Mouse (Mus musculus) urinary bladder, postnatal 25 days (tissue): Measurements from ENCODE around the gene Armh3.

Source experiments
- DNase-seq: peaks from one replicate; pipeline ENCODE4 v3.0.0; 2022; ENCODE audit warnings: low spot score

Gene Armh3

DNA sequence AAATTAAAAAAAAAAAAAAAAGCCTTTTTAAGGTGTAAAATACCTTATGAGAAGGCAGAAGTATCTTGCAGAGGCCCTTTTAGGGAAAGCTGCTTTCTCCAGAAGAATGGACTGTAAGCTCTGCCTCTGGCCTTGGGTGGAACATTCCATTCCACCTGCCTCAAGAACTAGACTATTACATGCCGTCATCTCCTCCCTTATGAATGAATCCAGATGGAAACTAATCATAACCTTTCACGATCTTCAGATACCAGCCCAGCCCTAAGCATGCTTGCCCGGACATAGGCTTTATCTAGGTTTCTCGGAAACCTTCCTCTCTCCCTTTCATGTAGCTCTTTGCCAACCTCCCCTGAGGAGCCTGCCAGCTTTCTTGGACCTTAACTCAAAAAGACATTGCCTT is 210.0 kb downstream of the Armh3 start:
- no peak for DNase-seq

DNA sequence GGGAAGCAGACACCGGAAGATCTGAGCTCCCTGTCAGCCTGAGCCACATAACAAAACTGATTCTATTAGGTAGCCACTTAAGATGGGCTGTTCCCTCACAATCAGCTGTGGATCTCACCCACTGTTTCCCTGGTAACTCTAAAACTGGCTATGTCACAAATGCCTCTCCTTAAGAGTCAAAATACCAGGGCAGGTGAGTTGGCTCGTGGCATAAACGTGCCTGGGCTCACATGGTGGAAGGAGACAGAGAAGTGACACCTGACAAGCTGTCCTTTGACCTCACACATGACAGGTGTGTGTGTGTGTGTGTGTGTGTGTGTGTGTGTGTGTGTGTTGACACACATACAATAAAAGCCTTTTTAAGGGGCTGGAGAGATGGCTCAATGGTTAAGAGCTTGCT is 210.8 kb downstream of the Armh3 start:
- DNase-seq: no peak

DNA sequence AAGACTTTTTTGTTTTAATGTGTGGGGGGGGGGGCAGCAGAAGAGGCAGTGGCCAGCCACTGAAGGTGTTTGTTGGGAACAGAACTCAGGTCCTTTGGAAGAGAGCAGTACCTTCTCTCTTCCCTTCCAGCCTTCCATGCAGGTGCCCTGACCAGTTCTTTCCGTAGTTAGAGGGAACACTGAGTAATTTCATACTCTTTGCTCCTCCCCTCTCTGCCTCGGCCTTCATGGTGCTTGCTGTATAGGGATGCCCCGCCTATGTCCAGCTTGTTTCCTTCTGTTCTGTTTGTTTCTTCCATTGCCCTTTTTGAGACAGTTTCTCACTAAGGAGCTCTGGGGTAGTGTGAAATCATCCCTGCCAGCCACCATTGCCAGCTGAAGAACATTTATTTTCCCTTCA is 212.8 kb downstream of the Armh3 start:
- no peak for DNase-seq

DNA sequence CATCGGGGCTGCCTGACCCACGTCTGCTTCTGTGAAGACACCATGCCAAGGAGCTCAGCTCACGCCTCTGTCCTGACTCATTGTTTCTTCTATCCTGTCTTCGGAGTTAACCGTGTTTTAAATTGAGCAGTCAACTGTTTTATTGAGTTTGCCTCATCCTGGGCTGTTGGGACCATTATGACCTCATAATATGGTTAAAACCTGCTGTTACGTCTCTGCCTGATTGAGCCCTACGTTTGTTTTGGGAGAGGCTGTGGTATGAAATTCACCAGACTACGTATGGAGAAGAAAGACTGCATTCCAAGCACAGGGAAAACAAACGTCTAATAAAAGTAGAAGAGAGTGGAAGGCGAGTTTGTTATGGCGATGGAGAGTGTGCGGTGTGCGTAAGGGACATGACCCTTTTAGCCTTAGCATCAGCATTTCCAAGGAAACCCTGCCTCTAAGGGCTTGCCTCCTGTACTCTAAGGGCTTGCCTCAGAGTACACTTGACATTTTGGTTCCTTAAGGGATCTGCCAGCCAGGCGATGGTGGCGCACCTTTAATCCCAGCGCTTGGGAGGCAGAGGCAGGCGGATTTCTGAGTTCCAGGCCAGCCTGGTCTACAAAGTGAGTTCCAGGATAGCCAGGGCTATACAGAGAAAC is 214.2 kb downstream of the Armh3 start:
- DNase-seq: no peak

DNA sequence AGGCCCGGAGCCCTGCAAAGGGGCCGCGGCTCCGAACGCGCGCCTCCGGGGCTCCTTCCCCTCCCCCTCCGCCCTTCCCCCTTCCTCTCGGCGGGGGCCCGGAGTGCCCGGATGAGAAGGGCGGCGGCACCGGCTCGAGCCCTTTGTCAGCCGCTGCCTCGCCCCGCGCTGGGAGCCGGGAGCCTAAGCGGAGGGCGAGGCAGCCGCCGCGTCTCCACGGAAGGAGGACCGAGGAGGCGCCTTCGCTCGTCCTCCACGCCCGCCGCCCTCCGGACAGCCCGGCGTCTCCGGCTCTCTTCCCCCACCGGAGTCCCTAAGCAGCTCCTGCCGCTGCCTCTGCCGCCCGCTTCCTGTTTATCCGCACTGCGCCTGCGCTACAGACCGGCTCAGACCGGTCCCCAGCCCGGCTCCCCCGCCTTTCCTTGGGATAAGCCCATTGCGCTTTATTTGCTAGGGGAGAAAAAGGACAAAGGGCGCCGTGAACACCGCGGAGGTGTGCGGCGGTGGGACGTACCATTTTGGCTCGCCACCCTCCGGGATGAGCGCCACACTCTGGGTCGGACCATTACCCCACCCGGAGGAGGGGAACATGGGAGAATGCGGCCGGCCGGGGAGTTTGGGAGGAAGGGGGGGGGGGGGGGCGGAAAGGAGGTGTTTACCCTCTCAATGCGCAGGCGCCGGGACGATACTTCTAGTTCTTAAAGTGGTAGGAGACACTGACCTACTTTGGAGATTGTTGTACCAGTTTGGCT is 214.9 kb downstream of the Armh3 start, which contains the start of gene Mgea5:
Mgea5 (minus strand) TSS at position 657 of the 752 bp plus-strand sequence.
- peak; percentile 92 for DNase-seq

DNA sequence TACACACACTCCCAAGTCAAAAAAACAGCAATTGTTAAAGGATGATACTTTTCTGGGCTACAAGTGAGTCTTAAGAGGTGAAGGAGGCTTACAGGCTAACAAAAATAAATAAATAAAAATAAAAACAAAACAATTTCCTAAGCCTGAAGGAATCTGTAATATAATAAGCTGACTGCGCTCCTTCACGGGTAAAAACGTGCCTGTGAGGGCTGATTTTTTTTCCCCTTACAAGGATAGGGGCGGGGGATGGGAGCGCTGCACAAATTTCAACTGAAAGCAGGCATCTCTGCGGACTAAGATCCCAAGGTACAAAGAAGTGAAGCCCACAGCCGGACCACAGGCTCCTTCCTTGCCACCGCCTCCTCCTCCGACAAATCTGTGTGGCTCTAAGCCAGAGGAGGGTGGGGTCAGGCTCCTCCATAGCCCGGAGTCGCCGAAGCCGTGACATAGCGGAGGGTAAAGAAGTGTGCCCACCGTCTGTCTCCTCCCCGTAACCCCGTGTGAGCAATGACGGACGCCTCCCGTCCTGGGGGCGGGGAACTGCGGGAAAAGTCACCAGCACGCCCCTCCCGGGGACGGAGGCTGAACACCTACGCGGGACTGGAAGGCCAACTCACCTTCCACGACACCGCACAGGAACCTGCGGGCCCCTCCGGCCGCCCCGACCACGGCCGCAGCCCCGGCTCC is 215.8 kb downstream of the Armh3 start:
- DNase-seq: peak; percentile 58

DNA sequence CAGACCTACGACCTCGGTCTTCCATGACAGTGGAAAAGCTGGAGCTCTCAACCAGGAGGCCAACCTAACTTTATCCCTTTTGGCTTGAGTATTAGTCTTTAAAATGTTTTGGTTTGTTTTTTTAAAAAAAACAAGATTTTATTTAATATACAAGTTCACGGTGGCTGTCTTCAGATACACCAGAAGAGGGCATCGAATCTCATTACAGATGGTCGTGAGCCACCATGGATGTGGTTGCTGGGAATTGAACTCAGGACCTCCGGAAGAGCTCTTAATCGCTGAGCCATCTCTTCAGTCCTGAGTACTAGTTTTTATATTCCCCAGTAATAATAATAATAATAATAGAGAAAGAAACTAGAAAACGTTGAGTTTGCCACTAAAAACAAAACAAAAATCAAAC is 216.6 kb downstream of the Armh3 start:
- DNase-seq: no peak

DNA sequence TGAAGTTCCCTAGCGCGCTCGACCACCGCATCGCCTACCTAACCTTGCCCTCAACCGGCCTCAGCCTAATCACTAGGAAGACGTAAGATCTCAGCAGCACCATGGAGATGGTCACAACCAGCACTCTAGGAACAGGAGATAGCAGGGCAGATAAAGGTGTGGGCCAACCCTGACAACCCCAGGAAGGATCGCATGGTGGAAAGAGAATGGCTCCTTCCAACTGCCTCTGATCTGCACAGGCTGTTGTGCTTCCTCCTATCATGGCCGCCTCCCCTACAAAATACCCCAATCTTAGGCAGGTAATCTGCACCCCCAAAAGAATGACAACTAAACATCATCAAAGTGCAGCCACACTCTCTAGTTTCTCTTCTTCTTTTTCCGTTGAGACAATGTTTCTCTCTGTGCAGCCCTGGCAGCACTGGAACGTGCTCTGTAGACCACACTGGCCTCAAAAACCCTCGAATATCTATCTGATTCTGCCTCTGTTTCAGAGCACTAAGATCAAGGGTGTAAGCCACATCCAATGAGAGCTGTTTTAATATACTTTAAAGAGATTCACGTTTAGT is 217.9 kb downstream of the Armh3 start:
- DNase-seq: no peak

DNA sequence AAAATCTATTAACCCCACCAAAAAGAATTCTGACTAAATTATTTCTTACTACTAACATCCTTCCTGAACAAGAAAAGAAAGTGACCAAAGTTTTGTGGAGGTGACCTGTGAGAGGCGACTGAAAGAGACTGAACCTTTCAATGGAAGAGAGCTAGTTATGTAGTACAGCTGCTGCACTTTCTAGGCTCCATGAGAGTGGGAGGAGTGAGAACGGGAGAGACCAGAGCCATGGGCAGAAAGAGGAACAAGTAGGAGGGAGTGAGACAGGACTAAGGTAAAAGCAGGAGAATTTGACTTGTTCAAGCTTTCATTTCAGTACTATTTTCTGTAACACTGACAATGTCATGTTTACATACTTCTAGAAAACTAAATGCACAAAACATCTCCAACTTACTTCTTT is 222.8 kb downstream of the Armh3 start:
- no peak for DNase-seq

DNA sequence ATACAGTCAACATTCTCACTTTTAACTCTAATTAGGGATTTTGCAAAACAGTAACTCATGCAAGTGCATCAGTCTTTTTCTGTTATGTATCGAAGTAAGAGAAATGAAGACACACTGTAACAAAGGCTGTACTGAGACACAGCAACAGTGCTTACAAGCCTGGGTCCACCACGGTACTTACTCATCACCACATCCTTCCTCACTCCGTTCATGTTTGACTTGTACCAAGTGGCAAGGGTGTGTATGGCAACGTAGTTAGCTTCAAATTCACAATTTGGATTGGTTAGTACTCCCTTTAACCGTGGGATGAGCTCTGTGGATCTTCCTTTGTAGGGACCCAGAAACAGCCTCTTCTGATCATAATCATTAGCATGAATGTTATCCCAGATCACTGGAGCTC is 226.8 kb downstream of the Armh3 start:
- DNase-seq: no peak
